Mouse (Mus musculus): ENCODE measurements at regions not wholly inside any gene's neighbourhood (a gene's known extent, or its start where the extent isn't known, plus 50 kb on each side); places are given as distances from the start of the nearest gene placed in this dataset.
"Not testable (repeated sequence)": the region's sequence is repeated elsewhere in the genome, so short reads cannot be mapped to it uniquely, and the experiment has no call there.

DNA sequence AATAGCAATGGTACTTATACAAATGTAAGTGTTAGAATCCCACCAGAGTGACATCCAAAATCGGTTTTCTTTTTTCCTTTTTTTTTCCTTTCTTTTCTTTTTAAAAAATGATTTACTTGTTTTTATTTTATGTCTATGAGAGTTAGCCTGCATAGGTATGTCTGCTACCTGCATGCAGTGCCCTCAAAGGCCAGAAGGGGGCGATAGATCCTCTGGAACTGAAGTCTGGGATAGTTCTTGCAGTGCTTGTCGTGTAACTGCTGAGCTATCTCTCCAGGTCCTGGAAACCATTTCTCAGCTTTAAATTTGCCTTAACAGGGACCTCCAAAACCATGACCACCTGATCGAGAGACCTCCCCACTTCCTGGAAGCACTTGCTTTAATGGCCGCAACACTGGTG lies 93.8 kb downstream of the Defb7 start:
- DNase-seq: peak; percentile 3

DNA sequence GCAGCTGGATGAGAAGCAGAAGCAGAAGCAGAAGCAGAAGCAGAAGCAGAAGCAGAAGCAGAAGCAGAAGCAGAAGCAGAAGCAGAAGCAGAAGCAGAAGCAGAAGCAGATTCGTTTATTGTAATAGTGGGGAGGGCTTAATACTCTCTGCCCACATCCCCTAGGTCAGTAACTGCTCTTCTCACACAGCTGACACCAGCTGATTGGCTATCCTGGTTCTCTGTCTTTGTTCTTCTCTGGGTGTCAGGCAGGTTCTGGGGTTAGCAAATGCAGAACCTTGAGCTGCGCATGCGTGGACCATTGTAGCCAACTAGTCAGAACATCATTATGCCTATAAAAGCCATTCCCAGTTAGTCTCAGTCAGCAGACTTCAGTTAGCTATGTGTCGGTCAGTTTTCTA lies 106.6 kb downstream of the Defb7 start:
- DNase-seq: not testable (repeated sequence)

DNA sequence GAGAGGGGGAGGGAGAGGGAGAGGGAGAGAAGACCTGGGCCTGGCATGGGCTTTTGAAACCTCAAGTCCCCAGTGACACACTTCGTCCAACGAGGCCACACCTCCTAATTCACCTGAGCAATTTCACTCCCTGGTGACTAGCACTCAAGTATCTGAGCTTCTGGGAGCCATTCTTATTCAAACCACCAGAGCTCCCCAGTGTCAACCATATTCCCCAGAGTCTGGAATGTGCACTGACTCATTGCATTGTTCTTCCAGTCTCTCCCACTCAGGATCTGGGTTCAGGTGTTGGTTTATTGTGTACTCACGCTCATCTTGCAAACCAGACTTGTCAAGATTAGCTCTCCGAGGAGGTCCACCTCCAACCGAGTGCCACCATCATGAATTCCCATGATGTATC lies 111.7 kb downstream of the Defb7 start:
- DNase-seq: no peak

DNA sequence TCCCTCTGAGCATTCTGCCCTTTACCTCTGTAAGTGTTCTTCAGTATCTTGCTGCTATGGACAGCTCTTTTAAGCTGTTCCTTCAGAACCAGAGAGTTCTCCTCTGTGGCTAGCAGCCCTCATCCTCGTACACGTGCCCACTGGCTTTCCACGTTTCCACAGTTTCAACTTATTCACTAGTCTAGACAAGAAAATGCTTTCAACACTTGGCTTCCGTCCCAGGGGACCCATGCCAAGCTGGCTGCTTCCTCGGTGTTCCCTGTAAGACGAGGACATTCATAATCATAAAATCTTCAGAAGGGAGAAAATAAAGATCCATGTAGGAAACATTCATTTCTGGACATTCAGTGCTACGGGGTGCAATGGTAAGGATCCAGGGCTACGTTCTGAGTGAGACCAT lies 101.9 kb upstream of the 4930467E23Rik start:
- no peak for DNase-seq

DNA sequence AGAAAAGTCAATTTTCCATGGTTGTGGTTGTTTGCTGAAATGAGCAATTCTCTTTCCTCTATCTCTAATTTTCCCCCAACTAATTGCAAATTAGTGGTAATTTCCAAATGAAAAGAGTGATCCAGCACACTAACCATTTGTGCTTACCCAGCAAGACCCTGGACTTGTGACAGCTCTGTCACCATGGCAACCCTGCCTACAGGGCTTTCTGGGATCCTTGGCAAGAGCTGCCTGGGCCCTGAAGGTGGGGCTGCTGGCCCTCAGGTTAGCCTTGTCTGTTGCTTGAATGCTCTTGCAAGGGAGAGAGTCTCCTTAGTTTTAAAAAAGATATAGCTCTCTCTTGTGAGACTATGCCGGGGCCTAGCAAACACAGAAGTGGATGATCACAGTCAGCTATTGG lies 80.8 kb upstream of the 4930467E23Rik start:
- not testable (repeated sequence) for DNase-seq

Measured in kidney, postnatal 10 days (tissue).